ENCODE assay signal across 13 mouse cellular contexts in the genomic region with DNA sequence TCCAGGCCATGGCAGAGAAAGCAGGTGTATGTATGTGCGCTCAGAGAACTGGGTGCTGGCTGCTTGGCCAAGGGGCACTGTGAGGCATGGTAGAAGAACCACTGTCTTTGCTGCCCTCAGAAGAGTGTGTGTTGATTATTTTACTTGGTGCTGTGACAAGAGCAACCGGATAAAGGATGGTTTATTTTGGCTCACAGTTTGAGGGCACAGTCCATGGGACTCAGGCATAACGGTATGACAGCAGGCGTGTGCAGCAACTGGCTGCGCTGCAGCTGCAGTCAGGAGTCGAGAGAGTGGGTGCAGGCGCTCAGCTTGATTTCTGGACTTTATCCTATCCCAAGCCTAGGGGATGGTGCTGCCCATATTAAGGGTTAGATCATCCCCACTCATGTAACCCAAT.
"Had no signal": no experiment of that assay in that cellular context is flagged by ENCODE, and none has a peak within 500 bp of the region (broad histone marks: within the 10 kb centered on the region; RNA-seq: fewer than 3 reads in every experiment).

No protein-coding gene starts in this region.

- H3K36me3 ChIP-seq: midbrain, embryonic 10.5 days; midbrain, embryonic 12.5 days; neural tube, embryonic 12.5 days had no signal

- ATAC-seq: midbrain, embryonic 16.5 days had no signal

- H3K4me3 ChIP-seq: midbrain, embryonic 10.5 days; midbrain, embryonic 12.5 days; neural tube, embryonic 12.5 days had no signal

- H3K4me2 ChIP-seq: lung, embryonic 14.5 days; midbrain, embryonic 12.5 days; neural tube, embryonic 12.5 days had no signal

- H3K9ac ChIP-seq: lung, embryonic 14.5 days; midbrain, embryonic 12.5 days; neural tube, embryonic 12.5 days had no signal

- DNase-seq: lung, embryonic 14.5 days; lung, postnatal 10 days; lung, postnatal 4 days; midbrain, embryonic 14.5 days; right cerebral cortex, postnatal 14 days; spleen, adult 18-20 months; thymus, adult 2 months; thymus, postnatal 25 days; thymus, postnatal 4 days had no signal

- H3K9me3 ChIP-seq: midbrain, embryonic 10.5 days; midbrain, embryonic 12.5 days; neural tube, embryonic 12.5 days had no signal

- H3K27ac ChIP-seq: midbrain, embryonic 10.5 days; midbrain, embryonic 12.5 days; neural tube, embryonic 12.5 days had no signal

- H3K4me1 ChIP-seq: neural tube, embryonic 12.5 days had no signal
